Comparison of ENCODE assay signal across 8 mouse cellular contexts in genomic region chr11:72397072-72397471, GRCm38 (mm10). TPM values are rescaled to one million over a fixed set of nuclear protein-coding genes. Genes with fewer than 3 reads are reported as not detected.
DNase-seq lines count a peak whose midpoint lies in the region; ATAC-seq and TF ChIP-seq lines count a peak whose summit lies in the region.

No protein-coding gene starts in this region.

- WGBS in intestine, embryonic 15.5 days = 48% methylated on average over 10 of the region's 10 CpGs
- 34% methylated on average over 10 of the region's 10 CpGs for WGBS in small intestine, adult 2 months

- no peaks in the 10 kb centered on the region for H3K9me3 ChIP-seq in intestine, embryonic 15.5 days

- no peaks in the 10 kb centered on the region for H3K27me3 ChIP-seq in intestine, embryonic 15.5 days (replicated peaks)
- H3K27me3 ChIP-seq in small intestine, adult 2 months (ENCODE audit: control insufficient read depth, insufficient read depth, low read length) = no peaks in the 10 kb centered on the region

- TF ChIP-seq POLR2A in small intestine, adult 2 months (IDR thresholded peaks at IDR 0.05; ENCODE audit: low read depth, low read length) = no peak

- H3K9ac ChIP-seq in intestine, embryonic 15.5 days = no peak overlapping the region

- H3K4me2 ChIP-seq in intestine, embryonic 15.5 days (replicated peaks) = no peak overlapping the region; the same call in 1 of the 2 replicates

- H3K36me3 ChIP-seq in intestine, embryonic 15.5 days = peaks cover 11% of the 10 kb centered on the region; the same call in 1 of the 2 replicates
- H3K36me3 ChIP-seq in small intestine, adult 2 months (ENCODE audit: control insufficient read depth, insufficient read depth, low read length) = no peaks in the 10 kb centered on the region

- H3K4me1 ChIP-seq in intestine, embryonic 15.5 days (replicated peaks) = peaks cover 29% of the 10 kb centered on the region
- H3K4me1 ChIP-seq in small intestine, adult 2 months (ENCODE audit: control insufficient read depth, insufficient read depth, insufficient read length, low read length) = no peaks in the 10 kb centered on the region

- H3K4me3 ChIP-seq in intestine, embryonic 15.5 days (replicated peaks) = no peak overlapping the region
- H3K4me3 ChIP-seq in small intestine, adult 2 months (ENCODE audit: low read depth, low read length) = no peak overlapping the region

- H3K27ac ChIP-seq in intestine, embryonic 15.5 days = peak overlapping the region; percentile 70
- peak overlapping the region; percentile 29; the same call in 1 of the 2 replicates for H3K27ac ChIP-seq in small intestine, adult 2 months (ENCODE audit: insufficient read depth, low read depth, low read length)

- DNase-seq in right cerebral cortex, adult 18-20 months = peak; percentile 11
- no peak for DNase-seq in right cerebral cortex, adult 2 months (ENCODE audit: low spot score in 2 of 2)
- DNase-seq in gastrocnemius, postnatal 4 days (ENCODE audit: low spot score in 2 of 2) = peak; percentile 62 to 81
- DNase-seq in right cerebral cortex, postnatal 10 days (ENCODE audit: low spot score in 2 of 2) = no peak
- no peak for DNase-seq in left cerebral cortex, adult 11 months (ENCODE audit: low spot score)
- DNase-seq in thymus, postnatal 25 days = no peak

- no peak for TF ChIP-seq CTCF in small intestine, adult 2 months (IDR thresholded peaks at IDR 0.05; ENCODE audit: extremely low read depth, insufficient read length, insufficient replicate concordance, low read depth, low read length)

- no peak for ATAC-seq in intestine, embryonic 15.5 days

RNA-seq across cellular contexts. Expression of gene Smtnl2, which starts 14.4 kb away (rescaled TPM):
- 100 to 1,000 TPM; 160 to 187 TPM for total RNA-seq in gastrocnemius, postnatal 4 days (2021)
- polyA plus RNA-seq in intestine, embryonic 15.5 days (2015; fragmentation: Nextera tagmentation; extraction: Ambion mirVana) = 41.9 and 45.0 TPM in 2 replicates
- polyA plus RNA-seq in small intestine, adult 2 months (2012; rRNA removed) = 2.9 and 3.6 TPM in 2 replicates

RNA-seq across cellular contexts. Expression of gene Tekt1, which starts 34.8 kb away (rescaled TPM):
- total RNA-seq in gastrocnemius, postnatal 4 days (2021) = 1 to 10 TPM; 1.5 to 2.2 TPM
- 0.19 and 0.33 TPM in 2 replicates for polyA plus RNA-seq in intestine, embryonic 15.5 days (2015; fragmentation: Nextera tagmentation; extraction: Ambion mirVana)
- polyA plus RNA-seq in small intestine, adult 2 months (2012; rRNA removed) = not detected in 2 replicates

RNA-seq across cellular contexts. Expression of gene Ggt6, which starts 38.3 kb away (rescaled TPM):
- total RNA-seq in gastrocnemius, postnatal 4 days (2021) = under 1 TPM; 0.23 to 0.32 TPM
- polyA plus RNA-seq in intestine, embryonic 15.5 days (2015; fragmentation: Nextera tagmentation; extraction: Ambion mirVana) = 11.5 and 14.4 TPM in 2 replicates
- 20.2 and 60.1 TPM in 2 replicates for polyA plus RNA-seq in small intestine, adult 2 months (2012; rRNA removed)

RNA-seq across cellular contexts. Expression of gene Mybbp1a, which starts 44.1 kb away (rescaled TPM):
- 10 to 100 TPM; 71.8 to 90.1 TPM for total RNA-seq in gastrocnemius, postnatal 4 days (2021)
- 171 and 172 TPM in 2 replicates for polyA plus RNA-seq in intestine, embryonic 15.5 days (2015; fragmentation: Nextera tagmentation; extraction: Ambion mirVana)
- polyA plus RNA-seq in small intestine, adult 2 months (2012; rRNA removed) = 17.6 and 25.0 TPM in 2 replicates

Comparison
In these comparisons a context has a peak if more than half of its experiments do, and no peak if none do; other contexts are left out.
1. DNase-seq: peak in right cerebral cortex, adult 18-20 months (single experiment) and gastrocnemius, postnatal 4 days (2 of 2); none in right cerebral cortex, adult 2 months (0 of 2), right cerebral cortex, postnatal 10 days (0 of 2), left cerebral cortex, adult 11 months (single experiment) and thymus, postnatal 25 days (single experiment).